Mouse (Mus musculus) frontal cortex, postnatal 25 days (tissue): Measurements from ENCODE around the gene Olfr902.
"Not testable (repeated sequence)": the region's sequence is repeated elsewhere in the genome, so short reads cannot be mapped to it uniquely, and the experiment has no call there.

ENCODE experiments used
- DNase-seq, 2 experiments: peaks; one replicate each; pipeline ENCODE4 v3.0.0; 2022; ENCODE audit warnings: low spot score in 2 of 2

Gene Olfr902

DNA sequence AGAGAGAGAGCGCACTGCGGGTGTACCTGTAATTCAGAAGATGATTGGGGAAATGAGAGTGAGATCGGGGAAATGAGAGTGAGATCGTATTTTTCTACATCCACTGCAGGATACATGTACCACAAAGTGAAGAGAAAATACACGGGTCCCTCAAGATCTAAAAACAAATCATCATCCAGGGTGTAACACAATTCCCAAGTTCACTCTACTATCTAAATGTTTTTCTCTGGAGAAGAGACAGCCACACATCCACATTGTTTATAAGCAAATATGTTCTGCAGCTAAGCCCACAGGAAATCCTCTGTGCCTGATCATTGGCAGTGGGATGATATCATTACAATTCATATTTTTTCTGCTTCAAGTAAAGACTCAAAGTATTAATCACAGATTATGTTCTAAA, at the start of gene Olfr902:
Olfr902 (plus strand) TSS at position 301 of the 400 bp plus-strand sequence.
- DNase-seq: no peak

- no peak for DNase-seq
Measured at GRCm38 (mm10) chr9:38401398-38401797, 46.1 kb upstream of the Olfr902 start, which contains the start of gene Olfr147. Gene Olfr147, plus strand, starts transcription at chr9:38401698.

GRCm38 (mm10) chr9:38407502-38407901, 40.0 kb upstream of the Olfr902 start:
- DNase-seq: not testable (repeated sequence)

GRCm38 (mm10) chr9:38413502-38413901, 34.0 kb upstream of the Olfr902 start:
- not testable (repeated sequence) for DNase-seq

- no peak for DNase-seq
Measured at GRCm38 (mm10) chr9:38423801-38424200, 23.7 kb upstream of the Olfr902 start.

GRCm38 (mm10) chr9:38427026-38427425, 20.4 kb upstream of the Olfr902 start:
- no peak for DNase-seq

DNA sequence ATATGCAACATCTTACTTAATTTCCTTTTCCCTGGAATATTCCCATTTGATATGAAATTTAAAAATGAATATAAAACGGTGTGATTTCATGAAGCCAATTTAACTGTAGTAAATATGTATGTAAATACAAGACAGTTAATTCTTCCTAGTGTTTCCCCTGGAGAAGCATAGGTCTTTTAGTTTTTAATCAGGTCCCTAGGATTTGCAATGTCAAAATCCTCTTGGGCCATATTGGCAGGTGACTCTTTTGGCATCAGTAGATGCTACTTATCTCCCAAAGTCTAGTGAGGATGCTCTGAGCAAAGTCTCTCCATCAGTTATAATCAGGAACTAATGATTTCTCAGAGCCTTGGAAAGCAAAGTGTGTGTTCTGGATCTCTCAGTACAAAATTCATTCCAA, 18.3 kb upstream of the Olfr902 start, which contains the start of gene Olfr901:
Olfr901 (plus strand) TSS at position 301 of the 400 bp plus-strand sequence.
- DNase-seq: no peak

- no peak for DNase-seq
Measured at GRCm38 (mm10) chr9:38462844-38463243, 15.4 kb downstream of the Olfr902 start, which contains the start of gene Olfr904. Gene Olfr904, plus strand, starts transcription at chr9:38463144.

DNA sequence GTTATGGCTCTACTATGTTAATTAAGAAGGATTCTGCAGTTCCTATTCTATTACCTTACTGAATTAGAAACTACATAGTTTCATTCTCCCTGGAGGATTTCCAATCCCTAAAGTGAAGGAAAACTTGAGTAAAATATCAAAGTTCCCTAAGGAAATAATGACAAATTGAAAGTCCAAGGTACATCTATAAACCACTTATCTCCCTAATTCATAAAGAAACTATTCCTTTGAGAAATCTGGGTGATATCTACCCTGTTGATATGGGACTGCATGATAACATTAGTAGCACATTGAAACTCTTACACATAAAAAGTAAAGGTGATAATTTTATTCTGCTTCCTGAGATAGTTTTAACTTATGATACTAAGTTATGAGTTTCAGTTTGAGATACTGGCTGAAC, 23.4 kb downstream of the Olfr902 start, which contains the start of gene Olfr905:
Olfr905 (plus strand) TSS at position 301 of the 400 bp plus-strand sequence.
- DNase-seq: no peak

- DNase-seq: no peak
Measured at GRCm38 (mm10) chr9:38486785-38487184, 39.3 kb downstream of the Olfr902 start, which contains the start of gene Olfr906. Gene Olfr906, plus strand, starts transcription at chr9:38487085.

- DNase-seq: no peak
Measured at GRCm38 (mm10) chr9:38495501-38495900, 48.0 kb downstream of the Olfr902 start, which contains the start of gene Olfr907. Gene Olfr907, plus strand, starts transcription at chr9:38495801.
